Mouse (Mus musculus) 3134 (cell line): ENCODE data around the gene Tmem38b.

ENCODE experiments used
- DNase-seq: peaks from one replicate; pipeline ENCODE4 v3.0.0-alpha.2; 2011; ENCODE audit warnings: low spot score; ENCODE audit not compliant: insufficient read length; ENCODE audit errors: extremely low read depth

Gene Tmem38b

DNA sequence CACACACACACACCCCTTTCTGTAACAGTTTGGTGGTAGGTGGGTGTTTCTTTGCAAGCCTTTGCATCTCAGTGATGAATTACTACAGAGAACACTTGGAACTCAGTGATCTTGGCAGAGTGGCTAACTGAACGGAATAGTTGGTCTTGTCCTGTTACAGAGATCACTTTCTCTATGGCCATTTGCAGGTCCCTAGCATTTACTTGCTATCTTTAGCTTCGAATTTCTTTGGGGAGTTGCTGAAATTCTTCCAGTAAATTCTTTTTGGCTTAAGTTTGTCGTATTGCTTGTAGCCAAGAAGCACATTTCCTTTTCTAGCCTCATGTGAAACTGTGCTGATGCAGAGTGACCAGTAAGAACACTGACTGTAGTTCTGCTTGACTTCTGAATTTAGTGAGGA lies 3.1 kb downstream of the Tmem38b start:
- no peak for DNase-seq

DNA sequence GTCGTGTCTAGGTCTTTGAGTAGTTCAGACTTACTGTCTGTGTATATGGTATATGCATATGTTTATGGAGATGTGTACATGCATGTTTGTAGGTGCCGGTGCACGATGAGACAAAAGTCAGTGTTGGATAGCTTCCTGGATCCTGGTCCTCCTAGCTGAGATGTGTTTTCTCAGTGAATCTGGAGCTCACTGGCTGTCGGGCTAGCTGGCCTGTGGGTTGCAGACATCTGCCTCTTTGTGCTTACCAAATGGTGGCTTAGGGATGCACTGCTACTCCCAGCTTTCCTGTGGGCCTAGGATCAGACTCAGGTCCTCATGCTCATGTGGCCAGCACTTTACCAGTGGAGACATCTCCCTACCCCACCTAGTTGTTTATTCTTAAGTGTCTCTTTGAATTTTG lies 4.2 kb downstream of the Tmem38b start:
- no peak for DNase-seq

GRCm38 (mm10) chr4:53830579-53830978 lies 4.7 kb downstream of the Tmem38b start:
- DNase-seq = no peak

- DNase-seq = no peak
These were observed 6.5 kb downstream of the Tmem38b start for GRCm38 (mm10) chr4:53832321-53832720.

DNA sequence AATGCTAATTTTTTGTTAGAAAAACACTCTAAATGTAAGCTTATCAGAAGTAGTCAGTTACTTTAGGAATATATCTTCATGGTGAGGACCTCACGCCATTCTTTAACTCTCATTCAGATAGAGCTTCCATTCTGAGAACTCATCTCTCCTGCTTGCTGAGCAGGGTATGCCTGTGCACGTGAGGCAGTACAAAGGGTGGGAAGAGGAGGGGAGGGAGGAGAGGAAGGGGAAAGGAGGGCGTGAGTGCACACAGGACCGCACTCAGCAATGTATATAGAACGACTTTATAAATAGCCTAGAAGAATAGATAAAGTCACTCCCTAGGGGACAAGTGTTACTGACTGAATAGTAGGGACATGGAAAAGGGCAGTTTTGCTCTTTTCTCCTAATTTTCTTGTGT lies 11.1 kb downstream of the Tmem38b start:
- DNase-seq = no peak

DNA sequence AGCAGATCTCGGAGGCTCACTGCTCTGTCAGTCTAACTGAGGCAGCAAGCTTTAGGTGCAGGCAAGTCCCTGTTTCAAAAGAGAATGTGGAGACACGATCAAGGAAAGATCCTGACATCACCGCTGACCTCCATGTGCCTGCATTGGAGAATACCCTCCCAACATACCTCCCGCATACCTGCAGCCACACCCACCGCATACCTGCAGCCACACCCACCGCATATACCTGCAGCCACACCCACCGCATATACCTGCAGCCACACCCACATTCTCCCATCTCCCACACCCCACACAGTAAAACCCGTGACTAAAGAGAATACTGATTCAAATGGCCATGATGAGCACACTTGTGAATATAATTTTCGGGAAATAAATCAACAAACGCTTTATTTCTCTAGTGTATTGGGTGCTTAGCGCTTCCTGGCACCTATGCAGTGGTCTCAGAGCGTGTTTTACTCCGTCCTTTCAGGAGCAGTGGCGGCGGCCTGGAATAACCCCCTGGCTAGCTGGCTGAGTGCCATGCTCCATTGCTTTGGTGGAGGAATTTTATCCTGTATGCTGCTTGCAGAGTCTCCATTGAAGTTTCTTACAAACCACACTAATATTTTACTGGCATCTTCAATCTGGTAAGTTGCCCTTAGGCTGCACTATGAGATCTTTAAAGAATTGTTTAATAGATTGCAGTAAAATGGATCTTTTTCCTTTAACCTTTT lies 14.5 kb downstream of the Tmem38b start:
- no peak for DNase-seq

DNA sequence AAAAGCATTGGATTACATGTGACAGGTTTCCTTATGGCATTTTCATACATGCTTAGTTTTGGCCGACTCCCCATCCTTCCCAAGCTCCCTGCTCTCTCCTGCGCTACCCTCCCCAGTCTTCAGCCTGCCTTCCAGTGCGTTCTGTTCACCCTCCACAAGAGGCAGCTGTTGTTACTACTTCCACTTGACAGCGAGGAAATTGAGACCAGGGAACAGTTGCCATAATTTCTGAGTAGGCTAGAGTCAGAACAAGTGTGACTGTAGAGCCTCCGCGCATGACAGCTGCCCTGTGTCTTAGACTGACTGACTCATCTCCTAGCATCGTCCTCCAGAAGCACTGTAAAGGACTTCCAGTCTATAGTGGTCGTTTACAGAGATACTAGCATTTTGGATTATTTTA lies 17.7 kb downstream of the Tmem38b start:
- no peak for DNase-seq

GRCm38 (mm10) chr4:53844835-53845619 lies 19.2 kb downstream of the Tmem38b start:
- DNase-seq = no peak

GRCm38 (mm10) chr4:53845656-53846055 lies 19.8 kb downstream of the Tmem38b start:
- no peak for DNase-seq

- no peak for DNase-seq
These were observed 20.5 kb downstream of the Tmem38b start for GRCm38 (mm10) chr4:53846326-53846725.

GRCm38 (mm10) chr4:53847541-53847940 lies 21.7 kb downstream of the Tmem38b start:
- no peak for DNase-seq

- no peak for DNase-seq
These were observed 22.5 kb downstream of the Tmem38b start for GRCm38 (mm10) chr4:53848308-53848707.

GRCm38 (mm10) chr4:53848816-53849215 lies 23.0 kb downstream of the Tmem38b start:
- DNase-seq = no peak

GRCm38 (mm10) chr4:53849804-53850203 lies 24.0 kb downstream of the Tmem38b start:
- DNase-seq = no peak

DNA sequence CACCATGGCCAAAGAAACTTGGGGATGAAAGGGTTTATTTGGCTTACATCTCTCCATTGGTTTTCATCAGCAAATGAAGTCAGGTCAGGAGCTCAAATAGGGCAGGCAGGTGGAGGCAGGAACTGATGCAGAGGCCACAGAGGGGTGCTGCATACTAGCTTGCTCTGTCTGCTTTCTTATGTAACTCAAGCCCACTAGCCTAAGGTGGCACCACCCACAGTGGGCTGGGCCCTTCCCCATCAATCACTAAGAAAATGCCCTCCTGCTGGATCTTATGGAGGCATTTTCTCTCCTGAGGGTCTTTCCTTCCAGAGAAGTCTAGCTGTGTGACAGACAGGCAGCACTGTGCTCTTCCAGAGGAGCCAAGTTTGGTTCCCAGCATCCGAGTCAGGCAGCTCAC lies 27.5 kb downstream of the Tmem38b start:
- DNase-seq = no peak

DNA sequence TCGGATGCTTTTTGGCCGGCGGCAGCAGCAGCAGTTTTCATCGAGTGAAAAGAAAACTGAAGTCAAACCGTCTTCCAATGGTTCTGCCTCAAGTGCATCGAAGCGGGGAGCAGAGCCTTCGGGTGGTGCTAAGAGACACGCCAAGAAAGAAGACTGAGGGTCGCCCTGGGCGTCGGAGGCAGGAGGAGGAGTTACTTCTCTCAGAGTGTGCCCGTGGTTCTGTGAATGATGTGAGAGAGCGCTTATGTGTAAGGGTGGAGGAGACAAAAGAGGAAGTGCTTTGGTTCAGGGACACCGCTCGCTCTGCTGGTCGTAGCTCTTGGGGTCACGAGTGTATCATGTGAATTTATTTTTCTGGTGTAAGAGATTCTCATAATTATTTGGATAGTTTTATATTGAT lies 34.1 kb downstream of the Tmem38b start:
- no peak for DNase-seq

GRCm38 (mm10) chr4:53862101-53862500 lies 36.3 kb downstream of the Tmem38b start:
- no peak for DNase-seq

GRCm38 (mm10) chr4:53864098-53864820 lies 38.4 kb downstream of the Tmem38b start:
- DNase-seq = no peak

DNA sequence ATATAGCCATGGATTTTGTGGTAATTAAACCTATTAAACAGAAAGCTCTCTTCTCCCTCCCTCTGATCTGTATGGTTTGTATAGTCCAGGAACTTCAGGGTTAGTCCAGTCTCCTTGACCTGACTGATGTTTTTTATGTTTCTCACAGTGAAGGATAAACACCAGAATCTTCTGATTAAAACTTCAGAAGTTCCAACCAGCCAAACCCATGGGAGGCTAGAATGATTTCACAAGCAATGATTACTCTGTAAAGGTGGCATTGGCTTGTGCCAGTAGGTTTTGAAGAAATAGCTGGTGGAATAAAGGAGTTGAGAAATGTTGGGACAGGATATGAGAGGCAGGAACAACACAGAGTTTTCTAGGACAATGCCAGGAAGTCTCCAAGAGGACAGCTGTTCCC lies 40.6 kb downstream of the Tmem38b start:
- DNase-seq = no peak

- DNase-seq = no peak
These were observed 52.9 kb downstream of the Tmem38b start for GRCm38 (mm10) chr4:53878542-53879417.
